Mouse (Mus musculus): ENCODE data around the gene Mtus2. TPM values are rescaled to one million over a fixed set of nuclear protein-coding genes. Genes with fewer than 3 reads are reported as not detected.

Gene Mtus2
- total and polyA plus RNA-seq, 2 experiments: 0.18 to 0.66 TPM

- Histone ChIP-seq H3K79me2 (ENCODE audit: control insufficient read depth, insufficient read depth, low read length) (no peaks in the 10 kb centered on the region), H3K9ac (ENCODE audit: low read depth, low read length) (no peak overlapping the region), H3K4me1 (ENCODE audit: control insufficient read depth, insufficient read depth, low read length) (no peaks in the 10 kb centered on the region), H3K4me3 (ENCODE audit: insufficient read depth, low read depth, low read length) (no peak overlapping the region), H3K27ac (replicated peaks; ENCODE audit: insufficient read depth, low read depth, low read length) (no peak overlapping the region), H3K36me3 (ENCODE audit: control insufficient read depth, insufficient read depth, low read length) (no peaks in the 10 kb centered on the region), H3K27me3 (ENCODE audit: control insufficient read depth, insufficient read depth, low read length) (no peaks in the 10 kb centered on the region)
- 80% methylated on average over 7 of the region's 7 CpGs for WGBS
- DNase-seq (ENCODE audit: extremely low read depth, low read depth, low spot score): no peak
- TF ChIP-seq POLR2A (IDR thresholded peaks at IDR 0.05; ENCODE audit: extremely low read depth, insufficient read depth, low read length): no peak
- 0 out of 2 replicates have a peak, but pooled peaks have one; percentile 23 for TF ChIP-seq CTCF (IDR thresholded peaks at IDR 0.05; ENCODE audit: low read depth, low read length)
These were observed 28.2 kb upstream of the Mtus2 start for GRCm38 (mm10) chr5:147928668-147929497.

- Histone ChIP-seq H3K27ac (replicated peaks; ENCODE audit: insufficient read depth, low read depth, low read length) (no peak overlapping the region), H3K27me3 (ENCODE audit: control insufficient read depth, insufficient read depth, low read length) (no peaks in the 10 kb centered on the region), H3K4me3 (ENCODE audit: insufficient read depth, low read depth, low read length) (no peak overlapping the region), H3K36me3 (ENCODE audit: control insufficient read depth, insufficient read depth, low read length) (no peaks in the 10 kb centered on the region), H3K79me2 (ENCODE audit: control insufficient read depth, insufficient read depth, low read length) (no peaks in the 10 kb centered on the region), H3K4me1 (ENCODE audit: control insufficient read depth, insufficient read depth, low read length) (no peaks in the 10 kb centered on the region), H3K9ac (ENCODE audit: low read depth, low read length) (no peak overlapping the region)
- no peak for DNase-seq (ENCODE audit: extremely low read depth, low read depth, low spot score)
- WGBS: 81% methylated on average over 13 of the region's 13 CpGs
- TF ChIP-seq POLR2A (IDR thresholded peaks at IDR 0.05; ENCODE audit: extremely low read depth, insufficient read depth, low read length) (no peak), CTCF (IDR thresholded peaks at IDR 0.05; ENCODE audit: low read depth, low read length) (no peak)
These were observed 22.0 kb upstream of the Mtus2 start for GRCm38 (mm10) chr5:147935096-147935495.

GRCm38 (mm10) chr5:147939226-147939625 is 17.9 kb upstream of the Mtus2 start:
- no peak for DNase-seq (ENCODE audit: extremely low read depth, low read depth, low spot score)

GRCm38 (mm10) chr5:147945000-147945666 is 12.0 kb upstream of the Mtus2 start:
- peak; percentile 28 for DNase-seq (ENCODE audit: extremely low read depth, low read depth, low spot score)
- TF ChIP-seq CTCF (IDR thresholded peaks at IDR 0.05; ENCODE audit: low read depth, low read length) (peak; percentile 57; the same call in 1 of the 2 replicates), POLR2A (IDR thresholded peaks at IDR 0.05; ENCODE audit: extremely low read depth, insufficient read depth, low read length) (no peak)
- no peak overlapping the region for H3K4me3 ChIP-seq (ENCODE audit: insufficient read depth, low read depth, low read length)
- H3K27ac ChIP-seq (replicated peaks; ENCODE audit: insufficient read depth, low read depth, low read length): no peak overlapping the region
- H3K4me1 ChIP-seq (ENCODE audit: control insufficient read depth, insufficient read depth, low read length): peaks cover 2% of the 10 kb centered on the region
- no peaks in the 10 kb centered on the region for H3K36me3 ChIP-seq (ENCODE audit: control insufficient read depth, insufficient read depth, low read length)
- H3K79me2 ChIP-seq (ENCODE audit: control insufficient read depth, insufficient read depth, low read length): no peaks in the 10 kb centered on the region
- no peaks in the 10 kb centered on the region for H3K27me3 ChIP-seq (ENCODE audit: control insufficient read depth, insufficient read depth, low read length)
- no peak overlapping the region for H3K9ac ChIP-seq (ENCODE audit: low read depth, low read length)
- WGBS: 17% methylated on average over 5 of the region's 5 CpGs

More at GRCm38 (mm10) chr5:147939226-147939625, 17.9 kb upstream of the Mtus2 start:
- no peaks in the 10 kb centered on the region for H3K27me3 ChIP-seq (ENCODE audit: control insufficient read depth, insufficient read depth, low read length)
- no peak overlapping the region for H3K4me3 ChIP-seq (ENCODE audit: insufficient read depth, low read depth, low read length)
- H3K79me2 ChIP-seq (ENCODE audit: control insufficient read depth, insufficient read depth, low read length): no peaks in the 10 kb centered on the region
- 58% methylated on average over 5 of the region's 5 CpGs for WGBS
- no peak overlapping the region for H3K9ac ChIP-seq (ENCODE audit: low read depth, low read length)
- H3K4me1 ChIP-seq (ENCODE audit: control insufficient read depth, insufficient read depth, low read length): no peaks in the 10 kb centered on the region
- TF ChIP-seq CTCF (IDR thresholded peaks at IDR 0.05; ENCODE audit: low read depth, low read length) (no peak), POLR2A (IDR thresholded peaks at IDR 0.05; ENCODE audit: extremely low read depth, insufficient read depth, low read length) (no peak)
- no peaks in the 10 kb centered on the region for H3K36me3 ChIP-seq (ENCODE audit: control insufficient read depth, insufficient read depth, low read length)
- no peak overlapping the region for H3K27ac ChIP-seq (replicated peaks; ENCODE audit: insufficient read depth, low read depth, low read length)

- Histone ChIP-seq H3K27ac (replicated peaks; ENCODE audit: insufficient read depth, low read depth, low read length) (no peak overlapping the region), H3K79me2 (ENCODE audit: control insufficient read depth, insufficient read depth, low read length) (no peaks in the 10 kb centered on the region), H3K36me3 (ENCODE audit: control insufficient read depth, insufficient read depth, low read length) (no peaks in the 10 kb centered on the region), H3K4me1 (ENCODE audit: control insufficient read depth, insufficient read depth, low read length) (peaks cover 2% of the 10 kb centered on the region), H3K9ac (ENCODE audit: low read depth, low read length) (no peak overlapping the region), H3K4me3 (ENCODE audit: insufficient read depth, low read depth, low read length) (no peak overlapping the region), H3K27me3 (ENCODE audit: control insufficient read depth, insufficient read depth, low read length) (no peaks in the 10 kb centered on the region)
- TF ChIP-seq POLR2A (IDR thresholded peaks at IDR 0.05; ENCODE audit: extremely low read depth, insufficient read depth, low read length) (no peak), CTCF (IDR thresholded peaks at IDR 0.05; ENCODE audit: low read depth, low read length) (no peak)
- 73% methylated on average over 14 of the region's 14 CpGs for WGBS
- DNase-seq (ENCODE audit: extremely low read depth, low read depth, low spot score): no peak
These were observed 7.2 kb upstream of the Mtus2 start for GRCm38 (mm10) chr5:147949881-147950280.
